Mouse (Mus musculus): ENCODE results near the gene Gbgt1.

DNA sequence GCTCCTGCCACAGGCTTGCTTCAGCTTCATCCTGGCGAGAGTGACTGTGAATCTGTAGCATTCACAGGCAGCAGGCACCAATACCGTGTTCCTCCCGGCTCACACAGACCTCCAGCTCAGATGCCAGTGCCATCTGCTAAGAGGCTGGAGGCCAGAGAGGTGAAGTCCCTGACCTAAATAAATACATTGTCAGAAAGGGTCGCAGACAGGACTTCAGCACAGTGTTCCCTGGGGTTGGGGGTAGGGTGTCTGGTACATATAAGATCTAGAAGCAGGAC lies 38.5 kb downstream of the Gbgt1 start:
- TF ChIP-seq CTCF (IDR thresholded peaks at IDR 0.05; ENCODE audit: low read depth, low read length): no peak
- no peak for TF ChIP-seq POLR2A (IDR thresholded peaks at IDR 0.05; ENCODE audit: borderline replicate concordance, low read depth, low read length)
